10 mouse cellular contexts compared by ENCODE assay signal in genomic region chr3:86793720-86794191, GRCm38 (mm10).
DNase-seq lines count a peak whose midpoint lies in the region; ATAC-seq and TF ChIP-seq lines count a peak whose summit lies in the region.
"Had no signal": no experiment of that assay in that cellular context is flagged by ENCODE, and none has a peak within 500 bp of the region (broad histone marks: within the 10 kb centered on the region; RNA-seq: fewer than 3 reads in every experiment).

No protein-coding gene starts in this region.

- H3K9ac ChIP-seq in hindbrain, embryonic 13.5 days = no peak overlapping the region
- H3K9ac ChIP-seq in embryonic facial prominence, embryonic 13.5 days = no peak overlapping the region
- no peak overlapping the region for H3K9ac ChIP-seq in heart, postnatal 0 days (replicated peaks; ENCODE audit: low read depth, low read length)
- no peak overlapping the region for H3K9ac ChIP-seq in lung, embryonic 16.5 days (ENCODE audit: low read length)
- H3K9ac ChIP-seq: liver, embryonic 15.5 days had no signal

- WGBS in hindbrain, embryonic 13.5 days = 53% methylated on average over 1 of the region's 1 CpGs
- WGBS in hindbrain, embryonic 10.5 days = 63% methylated on average over 1 of the region's 1 CpGs
- WGBS in embryonic facial prominence, embryonic 13.5 days = 69% methylated on average over 1 of the region's 1 CpGs
- WGBS in heart, postnatal 0 days = 21% methylated on average over 1 of the region's 1 CpGs
- WGBS in lung, embryonic 16.5 days = 30% methylated on average over 1 of the region's 1 CpGs

- no peak overlapping the region for H3K4me2 ChIP-seq in hindbrain, embryonic 13.5 days
- no peak overlapping the region for H3K4me2 ChIP-seq in embryonic facial prominence, embryonic 13.5 days
- no peak overlapping the region for H3K4me2 ChIP-seq in heart, postnatal 0 days (ENCODE audit: low read depth, low read length)
- H3K4me2 ChIP-seq in lung, embryonic 16.5 days (ENCODE audit: low read depth, low read length) = no peak overlapping the region
- H3K4me2 ChIP-seq: liver, embryonic 15.5 days had no signal

- H3K9me3 ChIP-seq in hindbrain, embryonic 13.5 days = no peaks in the 10 kb centered on the region
- H3K9me3 ChIP-seq in hindbrain, embryonic 10.5 days = no peaks in the 10 kb centered on the region
- H3K9me3 ChIP-seq in embryonic facial prominence, embryonic 13.5 days = no peaks in the 10 kb centered on the region
- H3K9me3 ChIP-seq in heart, postnatal 0 days (replicated peaks; ENCODE audit: control insufficient read depth, low read length) = no peaks in the 10 kb centered on the region
- no peaks in the 10 kb centered on the region for H3K9me3 ChIP-seq in lung, embryonic 16.5 days (ENCODE audit: control insufficient read depth, low read length)
- H3K9me3 ChIP-seq: G1E; liver, embryonic 15.5 days had no signal

- no peak for DNase-seq in hindbrain, embryonic 10.5 days (ENCODE audit: low spot score)
- peak; percentile 52 for DNase-seq in heart, postnatal 0 days (ENCODE audit: low spot score)
- DNase-seq in urinary bladder, postnatal 36 days (ENCODE audit: low spot score in 2 of 2) = no peak
- no peak for DNase-seq in frontal cortex, postnatal 14 days (ENCODE audit: low spot score in 2 of 2)
- DNase-seq in frontal cortex, postnatal 25 days (ENCODE audit: low spot score in 2 of 2) = no peak

- ATAC-seq in hindbrain, embryonic 13.5 days (ENCODE audit: low FRiP score) = 0 out of 2 replicates have a peak, but pooled peaks have one; percentile 44
- ATAC-seq in embryonic facial prominence, embryonic 13.5 days (ENCODE audit: insufficient number of reproducible peaks, insufficient read depth, low FRiP score, low TSS enrichment, low read depth) = no peak
- peak; percentile 69 for ATAC-seq in heart, postnatal 0 days (ENCODE audit: insufficient read depth, low read depth)
- ATAC-seq in lung, embryonic 16.5 days (ENCODE audit: low read depth) = peak; percentile 84

- H3K36me3 ChIP-seq in hindbrain, embryonic 13.5 days = peaks cover 69% of the 10 kb centered on the region
- peaks cover 64% of the 10 kb centered on the region for H3K36me3 ChIP-seq in hindbrain, embryonic 10.5 days
- peaks cover 16% of the 10 kb centered on the region; the same call in 1 of the 2 replicates for H3K36me3 ChIP-seq in embryonic facial prominence, embryonic 13.5 days
- H3K36me3 ChIP-seq in heart, postnatal 0 days (replicated peaks; ENCODE audit: control insufficient read depth, insufficient read depth, low read length) = no peaks in the 10 kb centered on the region
- H3K36me3 ChIP-seq in lung, embryonic 16.5 days (ENCODE audit: control insufficient read depth, insufficient read depth, low read length) = no peaks in the 10 kb centered on the region
- H3K36me3 ChIP-seq: G1E had no signal

- no peaks in the 10 kb centered on the region for H3K27me3 ChIP-seq in hindbrain, embryonic 13.5 days
- no peaks in the 10 kb centered on the region for H3K27me3 ChIP-seq in hindbrain, embryonic 10.5 days (ENCODE audit: insufficient read depth, poor library complexity, severe bottlenecking)
- no peaks in the 10 kb centered on the region for H3K27me3 ChIP-seq in embryonic facial prominence, embryonic 13.5 days
- H3K27me3 ChIP-seq in heart, postnatal 0 days (ENCODE audit: control insufficient read depth, insufficient read depth, low read length) = no peaks in the 10 kb centered on the region
- no peaks in the 10 kb centered on the region for H3K27me3 ChIP-seq in lung, embryonic 16.5 days (ENCODE audit: control insufficient read depth, insufficient read depth, low read depth, low read length)
- H3K27me3 ChIP-seq: liver, embryonic 15.5 days had no signal

- TF ChIP-seq CTCF in heart, postnatal 0 days (IDR thresholded peaks at IDR 0.05; ENCODE audit: low read depth) = no peak

- H3K27ac ChIP-seq in hindbrain, embryonic 13.5 days = 0 out of 2 replicates have a peak overlapping the region, but pooled peaks have one; percentile 40
- H3K27ac ChIP-seq in hindbrain, embryonic 10.5 days = no peak overlapping the region
- peak overlapping the region; percentile 14; the same call in 1 of the 2 replicates for H3K27ac ChIP-seq in embryonic facial prominence, embryonic 13.5 days
- H3K27ac ChIP-seq in heart, postnatal 0 days (ENCODE audit: low read depth) = peak overlapping the region; percentile 71
- H3K27ac ChIP-seq in lung, embryonic 16.5 days (ENCODE audit: low read length) = peak overlapping the region; percentile 40
- H3K27ac ChIP-seq: liver, embryonic 15.5 days had no signal

- H3K4me3 ChIP-seq in hindbrain, embryonic 13.5 days = no peak overlapping the region
- no peak overlapping the region for H3K4me3 ChIP-seq in hindbrain, embryonic 10.5 days
- H3K4me3 ChIP-seq in embryonic facial prominence, embryonic 13.5 days = no peak overlapping the region
- no peak overlapping the region for H3K4me3 ChIP-seq in heart, postnatal 0 days (ENCODE audit: low read depth, low read length)
- no peak overlapping the region for H3K4me3 ChIP-seq in lung, embryonic 16.5 days (ENCODE audit: low read length)
- H3K4me3 ChIP-seq: liver, embryonic 15.5 days had no signal

- peak; percentile 73 for TF ChIP-seq EP300 in heart, postnatal 0 days (IDR thresholded peaks at IDR 0.05; ENCODE audit: low read depth)

- peaks cover 17% of the 10 kb centered on the region for H3K4me1 ChIP-seq in hindbrain, embryonic 13.5 days (replicated peaks)
- H3K4me1 ChIP-seq in hindbrain, embryonic 10.5 days (replicated peaks) = peaks cover 23% of the 10 kb centered on the region
- peaks cover 32% of the 10 kb centered on the region for H3K4me1 ChIP-seq in embryonic facial prominence, embryonic 13.5 days
- peaks cover 12% of the 10 kb centered on the region; the same call in 1 of the 2 replicates for H3K4me1 ChIP-seq in heart, postnatal 0 days (ENCODE audit: control insufficient read depth, insufficient read depth)
- H3K4me1 ChIP-seq in lung, embryonic 16.5 days (replicated peaks; ENCODE audit: control insufficient read depth, insufficient read depth, low read length) = peaks cover 25% of the 10 kb centered on the region
